Mouse (Mus musculus): ENCODE measurements around the gene Gas2l3. TPM values are rescaled to one million over a fixed set of nuclear protein-coding genes. Genes with fewer than 3 reads are reported as not detected.

Gene Gas2l3
- polyA plus RNA-seq, 1 experiment from 2014 or later = 12.5 TPM

DNA sequence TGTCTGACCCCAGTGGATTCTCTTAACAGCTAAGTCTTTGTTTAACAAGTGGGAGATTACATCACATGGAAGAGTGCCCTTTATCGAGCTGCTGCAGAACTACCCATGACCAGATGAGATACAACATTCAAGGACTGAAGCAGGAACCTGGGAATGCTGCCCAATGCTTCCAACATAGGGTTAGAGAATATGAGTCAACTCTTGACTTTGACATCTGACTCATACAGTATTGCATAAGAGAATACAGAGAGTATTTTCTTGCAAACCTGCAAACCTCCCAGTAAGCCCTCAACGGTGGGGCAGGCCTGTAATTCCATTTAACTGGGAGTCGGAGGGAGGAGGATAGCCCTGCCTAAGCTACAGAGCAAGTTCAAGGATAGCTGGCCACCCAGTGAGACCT lies 15.0 kb upstream of the Gas2l3 start:
- Histone ChIP-seq H3K4me2 (ENCODE audit: low read depth, low read length, severe bottlenecking) (no peak overlapping the region), H3K9me3 (ENCODE audit: control insufficient read depth, low read length) (no peaks in the 10 kb centered on the region), H3K4me3 (ENCODE audit: low read depth, low read length) (no peak overlapping the region), H3K9ac (ENCODE audit: low read length) (no peak overlapping the region), H3K27ac (ENCODE audit: low read depth, low read length) (no peak overlapping the region), H3K4me1 (replicated peaks; ENCODE audit: control insufficient read depth, insufficient read depth, low read length) (no peaks in the 10 kb centered on the region), H3K27me3 (ENCODE audit: control insufficient read depth, insufficient read depth, low read length) (no peaks in the 10 kb centered on the region), H3K36me3 (ENCODE audit: control insufficient read depth, insufficient read depth, low read length) (no peaks in the 10 kb centered on the region)
- DNase-seq (ENCODE audit: low spot score) (no peak), ATAC-seq (replicated peaks; ENCODE audit: low FRiP score) (no peak)
- WGBS = 80% methylated on average over 3 of the region's 3 CpGs

DNA sequence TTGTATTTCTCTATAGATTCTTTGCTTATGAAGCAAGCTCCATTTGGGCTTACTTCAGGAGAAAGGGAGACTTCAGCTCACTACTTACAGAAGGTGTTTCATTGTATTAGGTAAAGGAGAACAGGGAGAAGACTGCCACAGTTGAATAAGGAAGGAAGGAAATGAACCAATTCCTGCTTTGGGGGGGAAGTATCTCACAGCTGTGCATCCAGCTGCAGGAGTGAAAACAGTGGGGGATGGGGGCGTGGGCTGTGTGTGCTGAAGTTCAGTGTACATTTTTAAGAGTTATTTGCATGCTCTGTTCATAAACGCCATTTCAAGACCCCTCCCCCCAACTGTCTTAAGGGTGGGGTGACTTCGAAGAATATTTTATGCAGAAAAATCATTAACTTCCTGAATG lies 10.0 kb upstream of the Gas2l3 start:
- no peaks in the 10 kb centered on the region for H3K27me3 ChIP-seq (ENCODE audit: control insufficient read depth, insufficient read depth, low read length)
- H3K36me3 ChIP-seq (ENCODE audit: control insufficient read depth, insufficient read depth, low read length) = no peaks in the 10 kb centered on the region
- no peak overlapping the region for H3K4me2 ChIP-seq (ENCODE audit: low read depth, low read length, severe bottlenecking)
- no peak overlapping the region for H3K4me3 ChIP-seq (ENCODE audit: low read depth, low read length)
- DNase-seq (ENCODE audit: low spot score) (no peak), ATAC-seq (replicated peaks; ENCODE audit: low FRiP score) (no peak)
- no peak overlapping the region for H3K27ac ChIP-seq (ENCODE audit: low read depth, low read length)
- H3K4me1 ChIP-seq (replicated peaks; ENCODE audit: control insufficient read depth, insufficient read depth, low read length) = no peaks in the 10 kb centered on the region
- no peaks in the 10 kb centered on the region for H3K9me3 ChIP-seq (ENCODE audit: control insufficient read depth, low read length)
- no peak overlapping the region for H3K9ac ChIP-seq (ENCODE audit: low read length)
- 81% methylated on average over 3 of the region's 3 CpGs for WGBS

DNA sequence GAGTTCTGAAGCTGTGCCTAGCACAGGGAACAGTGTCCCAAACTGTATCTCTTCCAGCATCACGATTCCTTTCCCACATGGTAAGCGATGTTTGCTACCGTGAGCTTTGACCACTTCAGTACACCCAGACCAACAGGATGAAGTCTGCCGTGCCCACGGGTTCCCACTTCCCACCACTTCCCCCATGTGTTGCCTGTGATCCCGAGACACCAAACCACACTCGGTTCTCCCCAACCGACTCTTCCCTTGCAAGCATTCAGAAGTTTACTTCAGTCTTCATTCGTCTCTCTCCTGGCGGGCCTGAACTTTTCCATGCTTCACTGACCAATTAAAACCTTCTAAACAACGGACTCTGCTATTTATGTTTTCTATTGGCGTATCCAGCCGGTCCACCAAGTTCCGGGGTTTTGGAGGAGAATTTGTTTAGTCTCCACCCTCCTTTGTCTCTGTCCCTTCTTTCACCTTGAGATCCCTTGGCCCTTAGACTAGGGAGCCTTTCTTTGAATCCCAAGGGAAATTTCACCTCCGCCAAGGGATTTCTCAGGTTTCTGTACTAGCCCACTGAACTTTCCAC lies 9.4 kb upstream of the Gas2l3 start:
- 85% methylated on average over 15 of the region's 15 CpGs for WGBS
- no peak overlapping the region for H3K27ac ChIP-seq (ENCODE audit: low read depth, low read length)
- H3K27me3 ChIP-seq (ENCODE audit: control insufficient read depth, insufficient read depth, low read length) = no peaks in the 10 kb centered on the region
- no peaks in the 10 kb centered on the region for H3K36me3 ChIP-seq (ENCODE audit: control insufficient read depth, insufficient read depth, low read length)
- H3K9me3 ChIP-seq (ENCODE audit: control insufficient read depth, low read length) = no peaks in the 10 kb centered on the region
- no peak overlapping the region for H3K4me3 ChIP-seq (ENCODE audit: low read depth, low read length)
- no peak for ATAC-seq (replicated peaks; ENCODE audit: low FRiP score)
- no peaks in the 10 kb centered on the region for H3K4me1 ChIP-seq (replicated peaks; ENCODE audit: control insufficient read depth, insufficient read depth, low read length)
- H3K9ac ChIP-seq (ENCODE audit: low read length) = no peak overlapping the region
- no peak overlapping the region for H3K4me2 ChIP-seq (ENCODE audit: low read depth, low read length, severe bottlenecking)
- no peak for DNase-seq (ENCODE audit: low spot score)

DNA sequence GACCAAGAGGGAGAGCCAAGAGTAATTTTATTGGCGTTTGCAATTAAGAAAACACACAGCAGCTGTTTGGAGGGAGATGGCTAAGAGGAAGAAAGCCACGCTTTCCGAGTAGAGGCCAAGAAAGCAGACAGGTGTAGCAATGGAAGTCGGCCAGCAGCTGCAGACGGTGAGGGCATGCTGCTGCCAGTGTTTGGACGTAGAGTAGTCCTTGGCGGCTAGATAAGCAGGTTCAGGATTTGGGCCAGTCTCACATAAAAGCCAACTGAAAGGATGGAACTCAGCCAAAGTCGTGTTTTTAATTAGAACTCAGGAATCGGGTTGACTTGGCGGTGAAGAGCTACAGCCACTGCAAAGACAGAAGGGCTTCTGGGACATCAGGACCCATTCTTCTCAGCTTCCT lies 6.6 kb upstream of the Gas2l3 start:
- Histone ChIP-seq H3K27me3 (ENCODE audit: control insufficient read depth, insufficient read depth, low read length) (no peaks in the 10 kb centered on the region), H3K9me3 (ENCODE audit: control insufficient read depth, low read length) (no peaks in the 10 kb centered on the region), H3K9ac (ENCODE audit: low read length) (no peak overlapping the region), H3K4me1 (replicated peaks; ENCODE audit: control insufficient read depth, insufficient read depth, low read length) (no peaks in the 10 kb centered on the region), H3K36me3 (ENCODE audit: control insufficient read depth, insufficient read depth, low read length) (no peaks in the 10 kb centered on the region), H3K27ac (ENCODE audit: low read depth, low read length) (no peak overlapping the region), H3K4me3 (ENCODE audit: low read depth, low read length) (no peak overlapping the region), H3K4me2 (ENCODE audit: low read depth, low read length, severe bottlenecking) (no peak overlapping the region)
- WGBS = 93% methylated on average over 10 of the region's 10 CpGs
- DNase-seq (ENCODE audit: low spot score) (no peak), ATAC-seq (replicated peaks; ENCODE audit: low FRiP score) (no peak)

DNA sequence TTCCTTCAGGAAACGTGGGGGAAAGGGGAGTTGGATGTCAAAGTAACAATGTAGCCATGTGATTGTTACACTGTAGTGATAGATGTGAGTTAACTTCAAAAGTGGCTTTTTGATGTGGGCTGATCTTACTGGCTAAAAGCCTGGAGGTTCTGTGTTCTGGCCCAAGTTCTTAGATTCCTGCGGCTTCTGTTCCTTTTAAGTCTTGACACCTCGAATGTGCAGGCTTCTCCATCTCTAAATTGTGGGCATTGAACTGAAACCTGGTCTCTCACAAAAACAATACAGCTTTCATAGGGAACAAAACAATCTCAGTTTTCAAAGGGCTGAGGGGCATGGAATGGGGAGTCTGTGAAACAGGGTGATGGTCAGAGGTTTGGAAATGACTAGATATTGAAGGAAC lies 614 bp upstream of the Gas2l3 start:
- Histone ChIP-seq H3K9me3 (ENCODE audit: control insufficient read depth, low read length) (no peaks in the 10 kb centered on the region), H3K27me3 (ENCODE audit: control insufficient read depth, insufficient read depth, low read length) (peaks cover 12% of the 10 kb centered on the region), H3K4me3 (ENCODE audit: low read depth, low read length) (peak overlapping the region; percentile 63; the same call in 1 of the 2 replicates), H3K4me1 (replicated peaks; ENCODE audit: control insufficient read depth, insufficient read depth, low read length) (0 out of 2 replicates have a peak, but pooled peaks cover 4% of the 10 kb centered on the region), H3K27ac (ENCODE audit: low read depth, low read length) (no peak overlapping the region), H3K36me3 (ENCODE audit: control insufficient read depth, insufficient read depth, low read length) (no peaks in the 10 kb centered on the region), H3K4me2 (ENCODE audit: low read depth, low read length, severe bottlenecking) (peak overlapping the region; percentile 81), H3K9ac (ENCODE audit: low read length) (peak overlapping the region; percentile 69; the same call in 1 of the 2 replicates)
- WGBS = 30% methylated on average over 3 of the region's 3 CpGs
- ATAC-seq (replicated peaks; ENCODE audit: low FRiP score) (no peak), DNase-seq (ENCODE audit: low spot score) (no peak)

DNA sequence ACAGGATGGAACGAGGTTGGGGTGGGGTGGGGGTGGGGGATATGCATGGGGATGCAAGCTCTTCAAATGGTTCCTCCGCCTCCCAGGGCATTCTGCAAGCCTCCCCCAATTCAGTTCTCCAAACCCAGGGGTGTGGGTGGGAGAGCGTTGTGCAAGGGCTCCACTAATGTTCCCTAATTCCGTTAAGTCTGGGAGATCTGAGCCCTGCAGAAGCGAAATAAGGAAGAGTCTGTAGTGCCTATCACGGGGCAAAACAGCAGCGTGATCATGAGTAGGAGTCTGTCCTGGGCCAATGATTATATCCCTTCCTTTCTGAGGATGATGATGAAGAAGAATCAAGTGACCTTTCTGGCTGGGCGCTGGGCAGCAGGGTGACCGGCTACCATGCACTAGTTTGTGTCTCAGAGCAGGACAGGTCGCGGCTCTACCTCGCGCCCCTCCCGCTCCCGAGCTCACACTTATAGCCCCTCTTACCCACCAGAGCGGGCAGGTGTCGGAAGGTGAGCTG lies 598 bp downstream of the Gas2l3 start:
- ATAC-seq (replicated peaks; ENCODE audit: low FRiP score) (peak; percentile 29), DNase-seq (ENCODE audit: low spot score) (no peak)
- no peaks in the 10 kb centered on the region for H3K9me3 ChIP-seq (ENCODE audit: control insufficient read depth, low read length)
- WGBS = 0% methylated on average over 17 of the region's 17 CpGs
- peak overlapping the region; percentile 63 for H3K4me3 ChIP-seq (ENCODE audit: low read depth, low read length)
- peak overlapping the region; percentile 69 for H3K9ac ChIP-seq (ENCODE audit: low read length)
- no peak overlapping the region for H3K27ac ChIP-seq (ENCODE audit: low read depth, low read length)
- H3K27me3 ChIP-seq (ENCODE audit: control insufficient read depth, insufficient read depth, low read length) = peaks cover 16% of the 10 kb centered on the region
- 0 out of 2 replicates have a peak, but pooled peaks cover 4% of the 10 kb centered on the region for H3K4me1 ChIP-seq (replicated peaks; ENCODE audit: control insufficient read depth, insufficient read depth, low read length)
- H3K4me2 ChIP-seq (ENCODE audit: low read depth, low read length, severe bottlenecking) = peak overlapping the region; percentile 81
- H3K36me3 ChIP-seq (ENCODE audit: control insufficient read depth, insufficient read depth, low read length) = no peaks in the 10 kb centered on the region

DNA sequence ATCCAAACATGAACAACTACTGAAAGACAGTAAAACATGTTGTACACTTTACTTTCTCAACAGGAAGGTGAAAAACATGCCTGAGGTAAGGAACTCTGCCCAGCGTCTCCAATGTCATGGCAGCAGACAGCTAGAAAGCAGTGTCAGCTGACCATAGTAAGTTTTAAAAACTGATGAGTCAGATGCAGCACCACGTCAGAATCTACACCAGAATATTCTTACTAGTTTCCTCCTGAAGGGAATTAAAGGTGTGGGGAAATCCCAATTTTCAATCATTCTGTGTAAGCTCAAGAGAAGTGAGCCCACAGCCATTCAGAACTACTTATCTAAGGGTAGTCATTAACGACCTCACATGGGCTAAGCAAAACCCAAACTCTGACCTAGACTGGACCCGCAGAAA lies 1.1 kb downstream of the Gas2l3 start:
- 30% methylated on average over 4 of the region's 4 CpGs for WGBS
- H3K27ac ChIP-seq (ENCODE audit: low read depth, low read length) = no peak overlapping the region

DNA sequence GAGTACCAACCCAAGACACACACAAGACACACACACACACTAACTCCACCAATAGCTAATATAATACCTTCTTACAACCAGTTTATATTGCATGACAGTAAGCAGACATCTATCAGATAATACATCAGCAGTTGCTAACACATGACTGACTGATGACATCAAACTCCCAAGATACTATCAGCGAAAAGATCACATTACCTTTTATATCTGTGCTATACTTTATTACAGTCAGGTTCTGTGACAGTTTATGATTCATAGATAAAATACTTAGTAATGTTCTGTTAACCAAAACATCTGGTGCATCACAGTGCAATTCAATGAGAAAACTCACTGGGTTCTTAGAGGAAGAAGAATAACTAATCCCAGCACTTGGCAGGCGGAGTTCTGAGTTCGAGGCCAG lies 1.8 kb downstream of the Gas2l3 start:
- ATAC-seq (replicated peaks; ENCODE audit: low FRiP score) = no peak
- H3K27ac ChIP-seq (ENCODE audit: low read depth, low read length) = no peak overlapping the region
- H3K4me3 ChIP-seq (ENCODE audit: low read depth, low read length) = no peak overlapping the region
- WGBS = 97% methylated on average over 3 of the region's 3 CpGs
- H3K4me1 ChIP-seq (replicated peaks; ENCODE audit: control insufficient read depth, insufficient read depth, low read length) = 0 out of 2 replicates have a peak, but pooled peaks cover 4% of the 10 kb centered on the region
- no peak overlapping the region for H3K4me2 ChIP-seq (ENCODE audit: low read depth, low read length, severe bottlenecking)
- no peaks in the 10 kb centered on the region for H3K36me3 ChIP-seq (ENCODE audit: control insufficient read depth, insufficient read depth, low read length)
- no peak for DNase-seq (ENCODE audit: low spot score)
- H3K9me3 ChIP-seq (ENCODE audit: control insufficient read depth, low read length) = no peaks in the 10 kb centered on the region
- H3K27me3 ChIP-seq (ENCODE audit: control insufficient read depth, insufficient read depth, low read length) = peaks cover 21% of the 10 kb centered on the region
- no peak overlapping the region for H3K9ac ChIP-seq (ENCODE audit: low read length)

More for the DNA sequence above, 1.1 kb downstream of the Gas2l3 start:
- 0 out of 2 replicates have a peak, but pooled peaks cover 4% of the 10 kb centered on the region for H3K4me1 ChIP-seq (replicated peaks; ENCODE audit: control insufficient read depth, insufficient read depth, low read length)
- peaks cover 18% of the 10 kb centered on the region for H3K27me3 ChIP-seq (ENCODE audit: control insufficient read depth, insufficient read depth, low read length)
- H3K9ac ChIP-seq (ENCODE audit: low read length) = peak overlapping the region; percentile 69; the same call in 1 of the 2 replicates
- peak overlapping the region; percentile 81 for H3K4me2 ChIP-seq (ENCODE audit: low read depth, low read length, severe bottlenecking)
- no peak for DNase-seq (ENCODE audit: low spot score)
- ATAC-seq (replicated peaks; ENCODE audit: low FRiP score) = no peak
- H3K9me3 ChIP-seq (ENCODE audit: control insufficient read depth, low read length) = no peaks in the 10 kb centered on the region
- H3K36me3 ChIP-seq (ENCODE audit: control insufficient read depth, insufficient read depth, low read length) = no peaks in the 10 kb centered on the region
- peak overlapping the region; percentile 63 for H3K4me3 ChIP-seq (ENCODE audit: low read depth, low read length)

DNA sequence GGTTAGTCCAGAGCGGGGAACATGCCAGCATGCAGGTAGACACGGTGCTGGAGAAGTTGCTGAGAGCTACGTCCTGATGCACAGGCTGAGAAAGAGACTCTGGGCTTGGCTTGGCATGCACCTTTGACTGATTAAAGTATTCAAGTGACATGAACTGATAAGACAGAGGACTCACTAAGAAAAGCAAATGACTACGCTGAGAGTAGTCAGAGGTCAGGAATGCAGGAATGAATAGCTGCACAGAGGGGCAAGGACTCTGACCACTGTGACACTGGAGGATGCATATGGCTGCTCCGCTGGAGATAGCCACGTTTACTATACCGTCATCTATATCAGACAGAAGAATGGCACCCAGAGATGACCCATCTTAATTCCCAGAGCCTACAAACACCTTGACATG lies 4.4 kb downstream of the Gas2l3 start:
- Histone ChIP-seq H3K27me3 (ENCODE audit: control insufficient read depth, insufficient read depth, low read length) (peaks cover 28% of the 10 kb centered on the region), H3K9ac (ENCODE audit: low read length) (no peak overlapping the region), H3K4me3 (ENCODE audit: low read depth, low read length) (no peak overlapping the region), H3K4me1 (replicated peaks; ENCODE audit: control insufficient read depth, insufficient read depth, low read length) (peaks cover 7% of the 10 kb centered on the region; the same call in 1 of the 2 replicates), H3K36me3 (ENCODE audit: control insufficient read depth, insufficient read depth, low read length) (no peaks in the 10 kb centered on the region), H3K27ac (ENCODE audit: low read depth, low read length) (no peak overlapping the region), H3K4me2 (ENCODE audit: low read depth, low read length, severe bottlenecking) (no peak overlapping the region), H3K9me3 (ENCODE audit: control insufficient read depth, low read length) (no peaks in the 10 kb centered on the region)
- DNase-seq (ENCODE audit: low spot score) = no peak
- no peak for ATAC-seq (replicated peaks; ENCODE audit: low FRiP score)
- 89% methylated on average over 7 of the region's 7 CpGs for WGBS
